Mouse (Mus musculus): Measurements from ENCODE around the gene Tubgcp2.

Gene Tubgcp2

GRCm38 (mm10) chr7:139980778-139981177 is 55.7 kb downstream of the Tubgcp2 start:
- no peak for DNase-seq (ENCODE audit: low read depth)

GRCm38 (mm10) chr7:139979011-139979719 is 57.3 kb downstream of the Tubgcp2 start:
- no peak for DNase-seq (ENCODE audit: low read depth)

- no peak for DNase-seq (ENCODE audit: low read depth)
Observed at GRCm38 (mm10) chr7:139978278-139978892, 58.1 kb downstream of the Tubgcp2 start, which contains the start of gene 6430531B16Rik. TSS of gene 6430531B16Rik (minus strand) at chr7:139978755.

- no peak for DNase-seq (ENCODE audit: low read depth)
Observed at GRCm38 (mm10) chr7:139975471-139975870, 61.0 kb downstream of the Tubgcp2 start.

- no peak for DNase-seq (ENCODE audit: low read depth)
Observed at GRCm38 (mm10) chr7:139974307-139974706, 62.2 kb downstream of the Tubgcp2 start.

GRCm38 (mm10) chr7:139972923-139973331 is 63.5 kb downstream of the Tubgcp2 start:
- DNase-seq (ENCODE audit: low read depth): no peak

- DNase-seq (ENCODE audit: low read depth): no peak
Observed at GRCm38 (mm10) chr7:139971436-139971835, 65.0 kb downstream of the Tubgcp2 start.

- DNase-seq (ENCODE audit: low read depth): no peak
Observed at GRCm38 (mm10) chr7:139970979-139971378, 65.5 kb downstream of the Tubgcp2 start.

- DNase-seq (ENCODE audit: low read depth): no peak
Observed at GRCm38 (mm10) chr7:139970216-139970919, 66.1 kb downstream of the Tubgcp2 start.

GRCm38 (mm10) chr7:139969348-139970130 is 66.9 kb downstream of the Tubgcp2 start:
- DNase-seq (ENCODE audit: low read depth): no peak

- no peak for DNase-seq (ENCODE audit: low read depth)
Observed at GRCm38 (mm10) chr7:139968428-139968827, 68.0 kb downstream of the Tubgcp2 start.

GRCm38 (mm10) chr7:139967175-139967574 is 69.3 kb downstream of the Tubgcp2 start:
- no peak for DNase-seq (ENCODE audit: low read depth)

GRCm38 (mm10) chr7:139963814-139964213 is 72.7 kb downstream of the Tubgcp2 start:
- DNase-seq (ENCODE audit: low read depth): no peak

- no peak for DNase-seq (ENCODE audit: low read depth)
Observed at GRCm38 (mm10) chr7:139961141-139961540, 75.3 kb downstream of the Tubgcp2 start.

GRCm38 (mm10) chr7:139957958-139958357 is 78.5 kb downstream of the Tubgcp2 start:
- no peak for DNase-seq (ENCODE audit: low read depth)

GRCm38 (mm10) chr7:139957437-139957836 is 79.0 kb downstream of the Tubgcp2 start:
- DNase-seq (ENCODE audit: low read depth): no peak

- DNase-seq (ENCODE audit: low read depth): no peak
Observed at GRCm38 (mm10) chr7:139956658-139957057, 79.8 kb downstream of the Tubgcp2 start.

GRCm38 (mm10) chr7:139955505-139955904 is 81.0 kb downstream of the Tubgcp2 start:
- no peak for DNase-seq (ENCODE audit: low read depth)

GRCm38 (mm10) chr7:139951991-139952633 is 84.4 kb downstream of the Tubgcp2 start:
- DNase-seq (ENCODE audit: low read depth): no peak

GRCm38 (mm10) chr7:139951079-139951478 is 85.4 kb downstream of the Tubgcp2 start:
- no peak for DNase-seq (ENCODE audit: low read depth)

GRCm38 (mm10) chr7:139950283-139950971 is 86.0 kb downstream of the Tubgcp2 start:
- DNase-seq (ENCODE audit: low read depth): no peak

Measured in c-Kit-positive CD71-negative TER-119-negative erythroid progenitor cells, embryonic 14.5 days (primary cell).